In the genomic region with DNA sequence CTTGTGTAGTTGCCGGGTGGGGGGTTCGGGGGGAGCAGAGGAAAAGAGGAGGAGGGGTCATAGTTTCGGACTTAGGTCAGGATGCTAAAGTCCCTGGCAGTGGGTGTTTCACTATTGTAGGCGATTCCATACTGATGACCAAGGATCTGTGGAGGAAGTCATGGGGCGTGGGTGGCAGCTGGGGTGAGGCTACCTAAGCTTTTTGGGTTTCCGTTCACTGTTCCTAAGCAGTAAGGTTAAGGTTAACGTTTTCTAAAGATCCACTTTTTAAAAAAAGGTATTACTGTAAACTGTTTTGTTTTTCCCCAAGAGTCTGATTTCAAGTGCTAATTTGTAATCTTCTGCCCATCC, we compare ENCODE assay signal across 8 mouse cellular contexts. TPM values are rescaled to one million over a fixed set of nuclear protein-coding genes. Genes with fewer than 3 reads are reported as not detected.
A peak's percentile ranks its signal among the peaks of the same experiment; 100 is the strongest.
DNase-seq lines count a peak whose midpoint lies in the region; ATAC-seq and TF ChIP-seq lines count a peak whose summit lies in the region.

No protein-coding gene starts in this region.

- TF ChIP-seq CTCF in heart, adult 2 months (IDR thresholded peaks at IDR 0.05), result no peak
- TF ChIP-seq CTCF in testis, adult 2 months (IDR thresholded peaks at IDR 0.05; ENCODE audit: control insufficient read depth, insufficient read depth, insufficient replicate concordance, low read depth, low read length), result no peak

- ATAC-seq in limb, embryonic 14.5 days (ENCODE audit: low FRiP score, low read depth), result peak; percentile 8; the same call in 1 of the 2 replicates
- ATAC-seq in stomach, embryonic 16.5 days (ENCODE audit: insufficient read depth, low FRiP score), result no peak; the same call in 1 of the 2 replicates

- no peak for TF ChIP-seq EP300 in heart, adult 2 months (IDR thresholded peaks at IDR 0.05; ENCODE audit: insufficient read depth, low read depth, low read length)

- H3K4me3 ChIP-seq in heart, adult 2 months, result peak overlapping the region; percentile 44
- H3K4me3 ChIP-seq in testis, adult 2 months (ENCODE audit: control insufficient read depth, low read depth, low read length), result peak overlapping the region; percentile 80
- H3K4me3 ChIP-seq in limb, embryonic 14.5 days (replicated peaks; ENCODE audit: low read length), result peak overlapping the region; percentile 42
- peak overlapping the region; percentile 50 for H3K4me3 ChIP-seq in stomach, embryonic 16.5 days (replicated peaks; ENCODE audit: low read length)

- 21% methylated on average over 7 of the region's 7 CpGs for WGBS in heart, adult 2 months
- WGBS in limb, embryonic 14.5 days, result 34% methylated on average over 7 of the region's 7 CpGs
- 15% methylated on average over 7 of the region's 7 CpGs for WGBS in stomach, embryonic 16.5 days

- intact Hi-C loops in heart, adult 2 months (cut with DNase I), result no loop called here
- intact Hi-C loops in heart, postnatal 10 days (cut with DNase I), result no loop called here

- H3K9me3 ChIP-seq in limb, embryonic 14.5 days (ENCODE audit: control insufficient read depth, low read length), result no peaks in the 10 kb centered on the region
- no peaks in the 10 kb centered on the region for H3K9me3 ChIP-seq in stomach, embryonic 16.5 days (replicated peaks; ENCODE audit: control insufficient read depth, low read length)

- H3K27ac ChIP-seq in heart, adult 2 months, result no peak overlapping the region
- no peak overlapping the region for H3K27ac ChIP-seq in testis, adult 2 months (ENCODE audit: control insufficient read depth, insufficient read depth, low read depth, low read length)
- peak overlapping the region; percentile 87 for H3K27ac ChIP-seq in limb, embryonic 14.5 days (replicated peaks; ENCODE audit: low read depth, low read length)
- H3K27ac ChIP-seq in stomach, embryonic 16.5 days (ENCODE audit: low read length), result peak overlapping the region; percentile 72

- H3K36me3 ChIP-seq in heart, adult 2 months (ENCODE audit: control insufficient read depth, insufficient read depth, low read length), result no peaks in the 10 kb centered on the region
- H3K36me3 ChIP-seq in testis, adult 2 months (ENCODE audit: control insufficient read depth, insufficient read depth, low read length), result no peaks in the 10 kb centered on the region
- H3K36me3 ChIP-seq in limb, embryonic 14.5 days (ENCODE audit: control insufficient read depth, insufficient read depth, low read length), result no peaks in the 10 kb centered on the region
- no peaks in the 10 kb centered on the region for H3K36me3 ChIP-seq in stomach, embryonic 16.5 days (ENCODE audit: control insufficient read depth, insufficient read depth, low read length)

- peak overlapping the region; percentile 21; the same call in 1 of the 2 replicates for H3K9ac ChIP-seq in heart, adult 2 months (ENCODE audit: low read depth, low read length)
- H3K9ac ChIP-seq in limb, embryonic 14.5 days (ENCODE audit: low read depth, low read length, severe bottlenecking), result peak overlapping the region; percentile 66
- H3K9ac ChIP-seq in stomach, embryonic 16.5 days (ENCODE audit: low read length), result peak overlapping the region; percentile 67

- H3K4me2 ChIP-seq in limb, embryonic 14.5 days (replicated peaks; ENCODE audit: low read depth, low read length, severe bottlenecking), result peak overlapping the region; percentile 49
- peak overlapping the region; percentile 58 for H3K4me2 ChIP-seq in stomach, embryonic 16.5 days (ENCODE audit: low read depth, low read length)

- no peak for TF ChIP-seq POLR2A in heart, adult 2 months (IDR thresholded peaks at IDR 0.05; ENCODE audit: insufficient read depth, low read depth, low read length)
- TF ChIP-seq POLR2A in testis, adult 2 months (IDR thresholded peaks at IDR 0.05; ENCODE audit: control insufficient read depth, low read depth, low read length), result no peak
- no peak for TF ChIP-seq POLR2A in limb, embryonic 14.5 days (IDR thresholded peaks at IDR 0.05; ENCODE audit: borderline replicate concordance, extremely low read depth, insufficient read depth, insufficient read length)

- no peaks in the 10 kb centered on the region for H3K4me1 ChIP-seq in heart, adult 2 months (ENCODE audit: control insufficient read depth, insufficient read depth, low read length)
- no peaks in the 10 kb centered on the region for H3K4me1 ChIP-seq in testis, adult 2 months (ENCODE audit: control insufficient read depth, insufficient read depth, low read length)
- no peaks in the 10 kb centered on the region for H3K4me1 ChIP-seq in limb, embryonic 14.5 days (ENCODE audit: control insufficient read depth, insufficient read depth, low read length)
- H3K4me1 ChIP-seq in stomach, embryonic 16.5 days (ENCODE audit: control insufficient read depth, insufficient read depth, low read length), result no peaks in the 10 kb centered on the region

- H3K27me3 ChIP-seq in heart, adult 2 months (ENCODE audit: control insufficient read depth, insufficient read depth, low read length), result no peaks in the 10 kb centered on the region
- H3K27me3 ChIP-seq in testis, adult 2 months (ENCODE audit: control insufficient read depth, insufficient read depth, low read length), result no peaks in the 10 kb centered on the region
- H3K27me3 ChIP-seq in limb, embryonic 14.5 days (ENCODE audit: control insufficient read depth, insufficient read depth, low read length), result no peaks in the 10 kb centered on the region
- no peaks in the 10 kb centered on the region for H3K27me3 ChIP-seq in stomach, embryonic 16.5 days (ENCODE audit: control insufficient read depth, insufficient read depth, low read length)

- no peaks in the 10 kb centered on the region for H3K79me2 ChIP-seq in heart, adult 2 months (replicated peaks; ENCODE audit: control insufficient read depth, insufficient read depth, low read length)

- no peak for DNase-seq in heart, adult 2 months
- no peak for DNase-seq in heart, postnatal 10 days
- DNase-seq in testis, postnatal 14 days (ENCODE audit: low spot score), result no peak
- DNase-seq in limb, embryonic 14.5 days (ENCODE audit: low spot score), result no peak
- no peak for DNase-seq in gastrocnemius, adult 8-10 months (ENCODE audit: low spot score in 2 of 2)
- DNase-seq in thymus, postnatal 25 days, result no peak

RNA-seq across cellular contexts. Expression of gene Araf, which starts 1.2 kb away (rescaled TPM):
- 10 to 100 TPM; 81.1 to 88.0 TPM for total RNA-seq in heart, adult 2 months (2021)
- 135 and 169 TPM in 2 replicates for polyA plus RNA-seq in heart, adult 2 months (2012; rRNA removed)
- 10 to 100 TPM; 84.4 to 85.1 TPM for total RNA-seq in heart, postnatal 10 days (2021)
- polyA plus RNA-seq in testis, adult 2 months (2012; rRNA removed), result 25.5 and 29.4 TPM in 2 replicates
- polyA plus RNA-seq in limb, embryonic 14.5 days (2012; rRNA removed), result 196 and 236 TPM in 2 replicates
- 87.1 and 97.1 TPM in 2 replicates for polyA plus RNA-seq in limb, embryonic 14.5 days (2014; fragmentation: Nextera tagmentation; extraction: Ambion mirVana)
- 121 TPM in 2 replicates for polyA plus RNA-seq in stomach, embryonic 16.5 days (2015; fragmentation: Nextera tagmentation; extraction: Ambion mirVana)
- 100 to 1,000 TPM; 102 to 107 (median 105) TPM for total RNA-seq in gastrocnemius, adult 8-10 months (2022)

Comparison
In these comparisons a context has a peak if more than half of its experiments do, and no peak if none do; other contexts are left out.
1. H3K27ac ChIP-seq: peak in limb, embryonic 14.5 days (single experiment) and stomach, embryonic 16.5 days (single experiment); none in heart, adult 2 months (single experiment) and testis, adult 2 months (single experiment).
2. Peak in every context shown above with its lines, with median percentiles within 50 percentile points of each other: H3K4me3 ChIP-seq and H3K9ac ChIP-seq.